Mouse (Mus musculus) CH12.LX (cell line): ENCODE measurements around the gene Tshz2. TPM values are rescaled to one million over a fixed set of nuclear protein-coding genes. Genes with fewer than 3 reads are reported as not detected.

Experiments
- DNase-seq: peaks from one replicate; pipeline ENCODE4 v3.0.0-alpha.2; 2013; ENCODE audit errors: extremely low read depth
- H3K27ac ChIP-seq: 2 replicates; pipeline ENCODE4 v1.5.1; 2012; ENCODE audit warnings: low read depth, mild to moderate bottlenecking, control low read depth, moderate library complexity; ENCODE audit not compliant: insufficient read depth
- H3K27me3 ChIP-seq: replicated peaks from 2 replicates; pipeline ENCODE3; 2012; ENCODE audit warnings: inconsistent platforms
- H3K36me3 ChIP-seq, 2 experiments: replicated peaks in 1 of 2; 2 replicates each; pipeline versions ENCODE3 to v1.6.1; 2012; ENCODE audit warnings: inconsistent platforms in 1 of 2, low read length in 1 of 2, mild to moderate bottlenecking in 1 of 2, mixed read lengths in 1 of 2, moderate library complexity in 1 of 2; ENCODE audit not compliant: control insufficient read depth in 1 of 2, insufficient read depth in 1 of 2
- H3K4me1 ChIP-seq, 2 experiments: 2 replicates each; pipeline ENCODE4 v1.6.1; 2012; ENCODE audit warnings: inconsistent platforms in 1 of 2, moderate library complexity in 1 of 2; ENCODE audit not compliant: insufficient read depth in 2 of 2, control insufficient read depth in 1 of 2
- H3K4me2 ChIP-seq: 2 replicates; pipeline ENCODE4 v1.6.1; 2012; ENCODE audit warnings: low read depth, mild to moderate bottlenecking, control low read depth; ENCODE audit not compliant: poor library complexity, insufficient read depth, severe bottlenecking
- H3K4me3 ChIP-seq, 3 experiments: fragments of 150-350 bp in 1 of 3; sonication (generic) in 1 of 3; replicated peaks in 1 of 3; 2 replicates each; pipeline versions ENCODE3 to v1.5.1; 2011 to 2012; ENCODE audit warnings: low read depth in 2 of 3, low read length in 2 of 3, mild to moderate bottlenecking in 2 of 3, moderate library complexity in 2 of 3, control low read depth in 1 of 3, improper control_type of control experiment in 1 of 3, inconsistent platforms in 1 of 3, mixed read lengths in 1 of 3; ENCODE audit not compliant: poor library complexity in 1 of 3
- H3K79me2 ChIP-seq: replicated peaks from 2 replicates; pipeline ENCODE4 v1.6.1; 2012; ENCODE audit warnings: mild to moderate bottlenecking, moderate library complexity; ENCODE audit not compliant: control insufficient read depth, poor library complexity, insufficient read depth, severe bottlenecking; ENCODE audit errors: extremely low read depth
- H3K9ac ChIP-seq: 2 replicates; pipeline ENCODE4 v1.6.1; 2012; ENCODE audit warnings: low read depth, mild to moderate bottlenecking, control low read depth, moderate library complexity; ENCODE audit not compliant: insufficient read depth
- H3K9me3 ChIP-seq: replicated peaks from 2 replicates; pipeline ENCODE3; 2012; ENCODE audit warnings: low read length, inconsistent platforms, mixed read lengths
- BHLHE40 ChIP-seq: IDR thresholded peaks from 2 replicates; pipeline ENCODE4 v1.6.1; 2011; ENCODE audit warnings: mild to moderate bottlenecking, low read depth, low read length, improper control_type of control experiment
- CHD1 ChIP-seq: IDR thresholded peaks from 2 replicates; pipeline ENCODE4 v1.6.1; 2012; ENCODE audit warnings: low read depth, low read length, improper control_type of control experiment, inconsistent platforms
- CHD2 ChIP-seq: IDR thresholded peaks from 2 replicates; pipeline ENCODE4 v1.6.1; 2011; ENCODE audit warnings: low read length, improper control_type of control experiment
- E2F4 ChIP-seq: IDR thresholded peaks from 2 replicates; pipeline ENCODE4 v1.6.1; 2011; ENCODE audit warnings: low read depth, low read length, improper control_type of control experiment; ENCODE audit not compliant: insufficient replicate concordance
- ELF1 ChIP-seq: IDR thresholded peaks from 2 replicates; pipeline ENCODE4 v1.6.1; 2014; ENCODE audit warnings: low read depth, mild to moderate bottlenecking, inconsistent platforms, low read length, improper control_type of control experiment
- ETS1 ChIP-seq: conservative IDR thresholded peaks from 2 replicates; pipeline ENCODE4 v1.6.1; 2012; ENCODE audit warnings: low read depth, mild to moderate bottlenecking, inconsistent platforms, low read length, improper control_type of control experiment, moderate library complexity
- JUND ChIP-seq: conservative IDR thresholded peaks from 2 replicates; pipeline ENCODE4 v1.6.1; 2011; ENCODE audit warnings: low read depth, low read length, improper control_type of control experiment
- MAFK ChIP-seq: IDR thresholded peaks from 2 replicates; pipeline ENCODE4 v1.6.1; 2011; ENCODE audit warnings: low read length, improper control_type of control experiment; ENCODE audit not compliant: insufficient replicate concordance
- MEF2A ChIP-seq: IDR thresholded peaks from 2 replicates; pipeline ENCODE4 v1.6.1; 2014; ENCODE audit warnings: low read depth, mild to moderate bottlenecking, inconsistent platforms, low read length, improper control_type of control experiment, borderline replicate concordance
- MXI1 ChIP-seq: IDR thresholded peaks from 2 replicates; pipeline ENCODE4 v1.6.1; 2011; ENCODE audit warnings: mild to moderate bottlenecking, low read depth, low read length, improper control_type of control experiment
- MYC ChIP-seq: IDR thresholded peaks from 2 replicates; pipeline ENCODE4 v1.6.1; 2011; ENCODE audit warnings: low read depth, mild to moderate bottlenecking, improper control_type of control experiment, low read length
- NRF1 ChIP-seq: IDR thresholded peaks from 2 replicates; pipeline ENCODE4 v1.6.1; 2014; ENCODE audit warnings: low read depth, mild to moderate bottlenecking, inconsistent platforms, low read length, improper control_type of control experiment, moderate library complexity
- PAX5 ChIP-seq: IDR thresholded peaks from 2 replicates; pipeline ENCODE4 v1.6.1; 2012; ENCODE audit warnings: low read length, inconsistent platforms, mixed read lengths
- POLR2A ChIP-seq: IDR thresholded peaks from 2 replicates; pipeline ENCODE4 v1.6.1; 2011; ENCODE audit warnings: low read depth, mild to moderate bottlenecking, improper control_type of control experiment, low read length
- RCOR1 ChIP-seq: conservative IDR thresholded peaks from 2 replicates; pipeline ENCODE4 v1.6.1; 2012; ENCODE audit warnings: low read depth, mild to moderate bottlenecking, inconsistent platforms, low read length, improper control_type of control experiment
- TCF12 ChIP-seq: IDR thresholded peaks from 2 replicates; pipeline ENCODE4 v1.6.1; 2014; ENCODE audit warnings: low read depth, mild to moderate bottlenecking, inconsistent platforms, low read length, improper control_type of control experiment
- UBTF ChIP-seq: IDR thresholded peaks from 2 replicates; pipeline ENCODE4 v1.6.1; 2012; ENCODE audit warnings: low read depth, mild to moderate bottlenecking, inconsistent platforms, low read length, improper control_type of control experiment, moderate library complexity
- USF1 ChIP-seq: IDR thresholded peaks from 2 replicates; pipeline ENCODE4 v1.6.1; 2014; ENCODE audit warnings: low read depth, mild to moderate bottlenecking, inconsistent platforms, low read length, improper control_type of control experiment
- USF2 ChIP-seq: conservative IDR thresholded peaks from 2 replicates; pipeline ENCODE4 v1.6.1; 2011; ENCODE audit warnings: low read depth, low read length, improper control_type of control experiment
- ZKSCAN1 ChIP-seq: IDR thresholded peaks from 2 replicates; pipeline ENCODE4 v1.6.1; 2012; ENCODE audit warnings: low read depth, inconsistent platforms, low read length, improper control_type of control experiment, borderline replicate concordance
- dilution Hi-C: fragments of 300-500 bp; cut with MboI; formaldehyde crosslinking; loops from 2 replicates; pipeline ENCODE4 v1.14.3; 2020; ENCODE audit warnings: low sequenced_read_pairs; ENCODE audit not compliant: extremely low pct_unique_long_range_greater_than_20kb, extremely low pct_ligation_motif_present
- in situ Hi-C: fragments of 300-500 bp; cut with MboI; formaldehyde crosslinking; loops from 3 replicates; pipeline ENCODE4 v1.14.3; 2019; ENCODE audit warnings: low sequenced_read_pairs, low pct_ligation_motif_present, low pct_unique_long_range_greater_than_20kb, mixed read lengths
- polyA plus RNA-seq: library from polyadenylated mRNA; unstranded; fragments of >175 nt; gene quantifications from 2 replicates; pipeline ENCODE4 v1.2.1, GENCODE M21; 2012; ENCODE audit warnings: low read depth; ENCODE audit not compliant: insufficient read length
- total RNA-seq, 2 experiments: library from RNA; depleted of rRNA; stranded (reverse); fragments of 300-350 nt in 1 of 2; fragments of >200 nt in 1 of 2; gene quantifications; 2 replicates each; pipeline ENCODE4 v1.2.3; 2012 to 2014

Tshz2 gene
- total and polyA plus RNA-seq, 3 experiments = not detected

DNA sequence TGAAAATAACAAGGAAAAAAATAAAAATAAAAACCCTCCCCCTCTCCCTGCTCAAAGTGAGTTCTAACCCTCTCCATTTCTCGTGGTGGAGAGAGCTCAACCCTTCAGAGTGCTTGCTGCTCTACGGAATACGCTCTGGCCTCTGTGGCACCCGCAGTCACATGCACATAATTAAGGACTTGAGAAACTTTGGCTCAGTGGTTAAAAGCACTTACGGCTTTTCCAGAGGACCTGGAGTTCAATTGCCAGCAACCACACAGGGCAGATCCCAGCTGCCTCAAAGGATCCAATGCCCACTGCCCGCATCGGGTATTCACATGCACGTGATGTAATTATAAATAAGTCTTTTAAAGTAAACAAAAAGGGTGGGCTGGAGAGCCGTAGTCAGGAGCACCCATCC, 473.2 kb downstream of the Tshz2 start:
- H3K79me2 ChIP-seq = no peaks in the 10 kb centered on the region; the same call in 1 of the 2 replicates
- DNase-seq = no peak
- peaks cover 28 to 55% of the 10 kb centered on the region in 2 experiments for H3K36me3 ChIP-seq
- dilution Hi-C loops = no loop called here
- no peaks in the 10 kb centered on the region for H3K27me3 ChIP-seq
- in situ Hi-C loops = loop anchor here (25.0 kb wide), 1 partner anchor 406 kb away; no protein-coding TSS in a partner anchor
- no peak overlapping the region for H3K27ac ChIP-seq
- no peak overlapping the region for H3K4me3 ChIP-seq
- no peak overlapping the region for H3K4me2 ChIP-seq
- H3K4me1 ChIP-seq = peaks cover 0 to 4% of the 10 kb centered on the region in 2 experiments; a peak in 1 of 4 replicates
- no peak for TF ChIP-seq RCOR1
- no peak for TF ChIP-seq E2F4
- no peak for TF ChIP-seq UBTF
- no peak for TF ChIP-seq TCF12
- TF ChIP-seq MEF2A = no peak
- no peak for TF ChIP-seq MAFK
- H3K9ac ChIP-seq = no peak overlapping the region
- H3K9me3 ChIP-seq = no peaks in the 10 kb centered on the region

DNA sequence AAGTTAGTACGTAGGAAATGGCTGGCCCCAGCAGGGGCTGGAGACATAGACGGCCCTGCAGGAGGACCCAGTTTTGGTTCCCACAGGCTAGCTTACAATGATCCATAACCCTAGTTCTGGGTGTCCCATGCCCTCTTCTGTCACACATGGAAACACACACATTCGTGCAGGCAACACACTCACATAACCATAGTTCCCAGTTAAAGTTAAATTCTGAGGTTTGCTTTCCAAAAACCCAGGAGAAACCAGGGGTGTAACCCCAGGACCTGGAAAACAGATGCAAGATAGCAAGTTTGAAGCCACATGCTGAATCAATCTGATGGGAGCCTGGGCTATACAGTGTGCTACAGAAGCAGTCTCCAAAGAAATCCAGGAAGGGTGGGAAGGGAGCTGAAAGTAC, 475.0 kb downstream of the Tshz2 start:
- H3K4me3 ChIP-seq = no peak overlapping the region
- in situ Hi-C loops (loop anchor here (25.0 kb wide), 1 partner anchor 405 kb away; no protein-coding TSS in a partner anchor), dilution Hi-C loops (no loop called here)
- no peak overlapping the region for H3K4me2 ChIP-seq
- no peaks in the 10 kb centered on the region for H3K27me3 ChIP-seq
- no peaks in the 10 kb centered on the region; the same call in 1 of the 2 replicates for H3K79me2 ChIP-seq
- H3K9ac ChIP-seq = no peak overlapping the region
- H3K36me3 ChIP-seq = peaks cover 40 to 72% of the 10 kb centered on the region in 2 experiments
- no peaks in the 10 kb centered on the region for H3K4me1 ChIP-seq
- no peak overlapping the region for H3K27ac ChIP-seq
- no peaks in the 10 kb centered on the region for H3K9me3 ChIP-seq
- TF ChIP-seq PAX5 = no peak
- TF ChIP-seq JUND = no peak
- no peak for TF ChIP-seq ELF1
- no peak for TF ChIP-seq CHD2
- no peak for TF ChIP-seq ZKSCAN1
- TF ChIP-seq USF2 = no peak
- no peak for TF ChIP-seq MXI1
- DNase-seq = no peak

DNA sequence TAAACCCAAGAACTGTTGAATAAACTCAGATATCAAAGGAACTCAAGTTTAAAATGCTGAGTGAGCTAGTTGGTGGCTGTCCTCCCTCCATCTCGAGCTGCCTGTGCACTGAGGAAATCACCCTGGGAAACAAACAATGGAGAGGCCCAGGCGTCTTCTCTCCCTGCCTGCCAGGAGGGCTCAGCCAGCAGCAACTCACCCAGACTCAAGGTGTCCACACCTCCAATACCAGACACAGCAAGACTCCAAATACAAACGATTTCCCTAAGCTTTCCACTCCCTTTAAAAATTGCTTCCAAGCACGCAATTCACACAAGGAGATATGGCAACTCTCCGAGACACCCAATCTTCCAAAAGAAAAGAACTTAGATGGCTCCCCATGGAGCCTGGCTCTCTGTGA, 476.7 kb downstream of the Tshz2 start:
- H3K79me2 ChIP-seq = peaks cover 7% of the 10 kb centered on the region
- H3K9me3 ChIP-seq = no peaks in the 10 kb centered on the region
- H3K27me3 ChIP-seq = no peaks in the 10 kb centered on the region
- H3K4me1 ChIP-seq = no peaks in the 10 kb centered on the region
- no peak overlapping the region for H3K27ac ChIP-seq
- peaks cover 57 to 89% of the 10 kb centered on the region in 2 experiments for H3K36me3 ChIP-seq
- H3K4me3 ChIP-seq = no peak overlapping the region
- H3K4me2 ChIP-seq = no peak overlapping the region
- DNase-seq = no peak
- TF ChIP-seq PAX5 (no peak), NRF1 (no peak), POLR2A (no peak), ETS1 (no peak), ELF1 (no peak), MYC (no peak), MEF2A (no peak), USF2 (no peak), USF1 (no peak), BHLHE40 (no peak), CHD1 (no peak)
- TF ChIP-seq, all 38 proteins: peak for 0
- dilution Hi-C loops (no loop called here), in situ Hi-C loops (loop anchor here (25.0 kb wide), 1 partner anchor 403 kb away; no protein-coding TSS in a partner anchor)
- H3K9ac ChIP-seq = no peak overlapping the region
